Mouse (Mus musculus) midbrain, embryonic 14.5 days (tissue): ENCODE data around the gene Cebpb. TPM values are rescaled to one million over a fixed set of nuclear protein-coding genes. Genes with fewer than 3 reads are reported as not detected.

Experiments
- ATAC-seq: fragments of 200-750 bp; cut with Nextera tagmentation; 2 replicates; pipeline ENCODE4 v1.8.0; 2017; ENCODE audit warnings: moderate number of reproducible peaks, moderate library complexity; ENCODE audit not compliant: low FRiP score, low TSS enrichment
- DNase-seq: peaks from one replicate; pipeline ENCODE4 v3.0.0-alpha.2; 2015
- H3K27ac ChIP-seq: fragments of 300-500 bp; sonication (generic); replicated peaks from 2 replicates; pipeline ENCODE4 v1.5.1; 2014; ENCODE audit warnings: mild to moderate bottlenecking, low read depth, low read length, moderate library complexity
- H3K27me3 ChIP-seq: fragments of 300-500 bp; sonication (generic); 2 replicates; pipeline ENCODE4 v1.6.1; 2014; ENCODE audit warnings: low read length, control low read depth, mixed read lengths; ENCODE audit not compliant: control insufficient read depth, insufficient read depth
- H3K36me3 ChIP-seq: fragments of 300-500 bp; sonication (generic); 2 replicates; pipeline ENCODE4 v1.6.1; 2014; ENCODE audit warnings: low read length, control low read depth; ENCODE audit not compliant: control insufficient read depth, insufficient read depth
- H3K4me1 ChIP-seq: fragments of 300-500 bp; sonication (generic); 2 replicates; pipeline ENCODE4 v1.6.1; 2014; ENCODE audit warnings: mild to moderate bottlenecking, antibody characterized with exemption, low read length, control low read depth; ENCODE audit not compliant: control insufficient read depth, insufficient read depth
- H3K4me2 ChIP-seq: fragments of 300-500 bp; sonication (generic); 2 replicates; pipeline ENCODE4 v1.6.1; 2014; ENCODE audit warnings: mild to moderate bottlenecking, low read length, moderate library complexity
- H3K4me3 ChIP-seq: fragments of 300-500 bp; sonication (generic); replicated peaks from 2 replicates; pipeline ENCODE4 v1.5.1; 2014; ENCODE audit warnings: low read depth, low read length
- H3K9ac ChIP-seq: fragments of 300-500 bp; sonication (generic); replicated peaks from 2 replicates; pipeline ENCODE4 v1.6.1; 2014; ENCODE audit warnings: mild to moderate bottlenecking, low read length, moderate library complexity
- H3K9me3 ChIP-seq: fragments of 300-500 bp; sonication (generic); 2 replicates; pipeline ENCODE4 v1.6.1; 2016; ENCODE audit warnings: low read length, control low read depth, mixed read lengths; ENCODE audit not compliant: control insufficient read depth
- WGBS: fragments of 180-500 bp; shearing (Covaris S2); extraction: QIAGEN DNeasy Blood & Tissue Kit; methylation state at CpG from one replicate; pipeline ENCODE4 v1.1.7; 2014; 5-methylcytosine and 5-hydroxymethylcytosine counted together
- microRNA-seq: library from miRNA; unstranded; fragments of <30 nt; microRNA quantifications from one replicate; pipeline ENCODE4, GENCODE M21; 2016
- polyA plus RNA-seq: library from polyadenylated mRNA; unstranded; fragments of >200 nt; fragmentation: Nextera tagmentation; extraction: Ambion mirVana; gene quantifications from 2 replicates; pipeline ENCODE4 v1.2.1, GENCODE M21; 2014

Cebpb gene
- polyA plus RNA-seq, 1 experiment from 2014 or later = 1.4 TPM

DNA sequence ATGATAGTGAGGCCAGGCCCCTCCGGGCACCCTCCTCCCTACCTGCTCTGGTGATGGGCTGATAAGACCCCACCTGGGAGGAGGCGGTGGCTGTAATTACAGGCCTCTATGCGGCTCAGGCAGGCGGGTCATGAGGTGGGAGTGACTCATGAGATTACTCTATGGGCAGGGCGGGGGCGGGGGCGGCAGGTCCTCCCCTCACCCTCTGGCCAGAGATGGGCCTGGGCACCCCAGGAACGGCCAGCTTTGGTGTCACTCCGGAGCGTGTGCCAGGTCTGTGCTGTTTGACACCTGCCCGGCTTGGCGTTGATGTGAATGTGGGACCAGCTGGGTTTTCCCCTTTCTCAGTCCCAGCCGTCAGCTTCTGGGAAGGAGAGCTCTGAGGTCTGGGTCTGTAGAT lies 42.4 kb downstream of the Cebpb start:
- H3K4me1 ChIP-seq = no peaks in the 10 kb centered on the region
- WGBS = 74% methylated on average over 13 of the region's 13 CpGs
- H3K4me3 ChIP-seq = no peak overlapping the region
- H3K27me3 ChIP-seq = no peaks in the 10 kb centered on the region
- H3K9ac ChIP-seq = no peak overlapping the region
- no peak overlapping the region for H3K27ac ChIP-seq
- H3K4me2 ChIP-seq = no peak overlapping the region
- ATAC-seq (no peak), DNase-seq (no peak)
- H3K9me3 ChIP-seq = no peaks in the 10 kb centered on the region
- H3K36me3 ChIP-seq = no peaks in the 10 kb centered on the region

GRCm38 (mm10) chr2:167734861-167735260 lies 46.1 kb downstream of the Cebpb start:
- H3K9ac ChIP-seq = no peak overlapping the region
- H3K4me2 ChIP-seq = no peak overlapping the region
- H3K4me3 ChIP-seq = no peak overlapping the region
- H3K27me3 ChIP-seq = no peaks in the 10 kb centered on the region
- DNase-seq (no peak), ATAC-seq (no peak)
- WGBS = 74% methylated on average over 10 of the region's 10 CpGs
- no peaks in the 10 kb centered on the region for H3K9me3 ChIP-seq
- no peaks in the 10 kb centered on the region for H3K4me1 ChIP-seq
- H3K27ac ChIP-seq = no peak overlapping the region
- no peaks in the 10 kb centered on the region for H3K36me3 ChIP-seq

DNA sequence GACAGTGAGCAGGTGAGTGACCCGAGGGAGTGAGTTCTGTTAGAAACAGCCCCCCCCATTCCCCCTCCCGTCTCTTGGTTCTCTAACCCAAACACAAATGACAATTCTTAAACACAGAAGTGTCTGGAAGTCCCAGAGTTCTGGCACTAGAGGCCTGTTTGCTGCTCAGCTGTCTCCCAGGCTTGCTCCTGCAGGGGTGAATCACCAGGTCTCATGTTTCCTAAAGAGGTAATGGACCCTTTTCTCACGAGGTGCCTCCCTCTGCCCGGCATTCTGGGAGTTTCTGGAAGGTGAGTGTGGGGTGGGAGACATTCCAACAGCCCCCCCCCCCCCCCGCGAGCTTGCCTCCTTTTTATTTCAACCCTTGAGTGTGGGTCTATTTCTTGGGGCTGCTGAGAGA lies 50.3 kb downstream of the Cebpb start:
- DNase-seq (no peak), ATAC-seq (no peak)
- Histone ChIP-seq H3K36me3 (no peaks in the 10 kb centered on the region), H3K9ac (no peak overlapping the region), H3K9me3 (no peaks in the 10 kb centered on the region), H3K27me3 (no peaks in the 10 kb centered on the region), H3K4me2 (no peak overlapping the region), H3K27ac (no peak overlapping the region), H3K4me3 (no peak overlapping the region), H3K4me1 (no peaks in the 10 kb centered on the region)
- 63% methylated on average over 6 of the region's 6 CpGs for WGBS

Small RNA genes lying within 50 kb of the gene (microRNA-seq; reads per million reads assigned to microRNA genes)
- not detected for gene Gm22355

Other genes starting within 250 kb of the Cebpb start
- gene Rnf114, start 196.3 kb upstream of the Cebpb start, polyA plus RNA-seq = 127 and 146 TPM in 2 replicates
- gene Spata2, start 196.0 kb upstream of the Cebpb start, polyA plus RNA-seq = 27.4 and 29.9 TPM in 2 replicates
- gene Snai1, start 150.7 kb upstream of the Cebpb start, polyA plus RNA-seq = 0.53 and 4.4 TPM in 2 replicates
- gene Ube2v1, start 56.8 kb upstream of the Cebpb start, polyA plus RNA-seq = 286 and 299 TPM in 2 replicates
- 8.0 and 11.5 TPM in 2 replicates for gene Gm20431, start 27.4 kb upstream of the Cebpb start, polyA plus RNA-seq
- gene Tmem189, start 907 bp downstream of the Cebpb start, polyA plus RNA-seq = 28.8 and 29.9 TPM in 2 replicates
- 53.1 and 81.9 TPM in 2 replicates for gene Ptpn1, start 243.1 kb downstream of the Cebpb start, polyA plus RNA-seq